Mouse (Mus musculus) stomach, postnatal 0 days (tissue): Measurements from ENCODE around the gene 4933407L21Rik.

Experiments
- CTCF ChIP-seq: IDR thresholded peaks from 2 replicates; pipeline ENCODE4 v1.5.1; 2016; ENCODE audit warnings: antibody characterized with exemption, low read depth, mild to moderate bottlenecking, moderate library complexity
- EP300 ChIP-seq: optimal IDR thresholded peaks from 2 replicates; pipeline ENCODE3; 2016; ENCODE audit warnings: antibody characterized with exemption

DNA sequence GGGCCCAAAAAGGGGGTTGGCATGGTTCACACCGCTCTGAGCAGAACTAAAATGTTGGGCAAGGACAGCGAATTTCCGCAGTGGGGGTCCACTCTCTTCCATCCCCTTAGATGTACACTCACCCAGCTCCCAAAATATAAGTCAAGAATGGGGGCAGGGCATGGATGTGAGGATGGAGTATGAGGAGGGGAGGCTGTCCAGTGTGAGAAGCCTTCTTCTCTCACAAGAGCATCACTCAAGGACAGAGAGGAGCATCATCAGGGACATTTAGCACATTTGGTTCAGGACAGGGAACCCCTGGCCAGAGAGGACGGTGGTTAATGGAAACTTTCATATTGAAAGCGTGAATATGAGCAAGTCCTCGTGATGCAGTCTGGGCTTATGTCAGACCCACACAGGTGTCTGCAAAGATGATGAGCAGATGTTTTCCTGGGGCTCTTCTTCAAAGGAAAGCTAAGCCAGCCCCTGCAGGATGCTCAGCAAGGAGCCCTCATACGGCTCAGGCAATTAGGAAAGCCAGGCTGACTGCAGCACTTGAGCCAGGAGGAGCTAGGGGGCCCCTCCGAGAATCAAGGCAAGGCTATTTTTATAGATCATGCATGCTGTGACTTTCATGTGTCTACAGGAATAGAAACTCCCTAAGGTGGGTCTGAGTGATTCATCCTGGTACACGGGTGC, 29.8 kb downstream of the 4933407L21Rik start:
- TF ChIP-seq EP300 (no peak), CTCF (peak; percentile 3; the same call in 1 of the 2 replicates)
